Mouse (Mus musculus) spleen, adult 2 months (tissue): ENCODE measurements at regions not wholly inside any gene's neighbourhood (a gene's known extent, or its start where the extent isn't known, plus 50 kb on each side); places are given as distances from the start of the nearest gene placed in this dataset.

Experiments used
- CTCF ChIP-seq: fragments of 200-500 bp; IDR thresholded peaks from 2 replicates; pipeline ENCODE4 v1.5.1; 2011; ENCODE audit warnings: mild to moderate bottlenecking, inconsistent platforms; ENCODE audit not compliant: insufficient read depth, insufficient read length, insufficient replicate concordance; ENCODE audit errors: extremely low read depth
- POLR2A ChIP-seq: fragments of 200-500 bp; IDR thresholded peaks from 2 replicates; pipeline ENCODE4 v1.6.1; 2011; ENCODE audit warnings: low read depth, low read length, inconsistent platforms

DNA sequence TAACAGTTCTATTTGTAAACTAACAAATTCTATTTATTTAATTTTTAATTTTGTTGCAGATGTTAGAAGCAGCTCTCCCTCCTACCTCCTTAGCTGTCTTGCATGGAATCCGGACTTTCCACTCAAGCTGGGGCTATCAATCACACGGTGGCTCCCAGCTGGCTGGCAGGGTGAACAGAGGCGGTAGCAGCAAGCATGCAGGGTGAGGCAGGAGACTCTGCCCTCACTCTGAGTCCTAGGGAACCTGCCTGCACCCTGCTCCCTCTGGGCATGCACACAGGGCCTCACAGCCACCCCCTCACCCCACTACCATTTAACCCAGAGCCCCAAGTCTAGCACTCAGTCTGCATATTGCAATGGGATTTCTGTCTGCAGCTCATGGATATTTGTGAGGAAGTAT, 168.4 kb upstream of the Zfp703 start:
- TF ChIP-seq POLR2A (no peak), CTCF (no peak)
